Mouse (Mus musculus): ENCODE results near the gene Ppcdc.

Ppcdc gene

GRCm38 (mm10) chr9:57439522-57440295, at the start of gene Ppcdc:
TSS of gene Ppcdc (minus strand) at chr9:57440124.
- peak; percentile 90 for DNase-seq (ENCODE audit: low read depth, low spot score)

GRCm38 (mm10) chr9:57487807-57488206, 47.9 kb upstream of the Ppcdc start:
- DNase-seq (ENCODE audit: low read depth, low spot score): no peak

GRCm38 (mm10) chr9:57485774-57486173, 45.9 kb upstream of the Ppcdc start:
- peak; percentile 75 for DNase-seq (ENCODE audit: low read depth, low spot score)

GRCm38 (mm10) chr9:57468914-57469313, 29.0 kb upstream of the Ppcdc start:
- DNase-seq (ENCODE audit: low read depth, low spot score): no peak

GRCm38 (mm10) chr9:57467896-57468549, 28.1 kb upstream of the Ppcdc start, which contains the start of gene Scamp5:
TSS of gene Scamp5 (minus strand) at chr9:57468060.
- DNase-seq (ENCODE audit: low read depth, low spot score): peak; percentile 83

GRCm38 (mm10) chr9:57467271-57467771, 27.4 kb upstream of the Ppcdc start:
- DNase-seq (ENCODE audit: low read depth, low spot score): no peak

- DNase-seq (ENCODE audit: low read depth, low spot score): no peak
Measured at GRCm38 (mm10) chr9:57466101-57466500, 26.2 kb upstream of the Ppcdc start.

- DNase-seq (ENCODE audit: low read depth, low spot score): no peak
Measured at GRCm38 (mm10) chr9:57462866-57463265, 22.9 kb upstream of the Ppcdc start.

GRCm38 (mm10) chr9:57459707-57460106, 19.8 kb upstream of the Ppcdc start:
- DNase-seq (ENCODE audit: low read depth, low spot score): no peak

- no peak for DNase-seq (ENCODE audit: low read depth, low spot score)
Measured at GRCm38 (mm10) chr9:57453516-57453915, 13.6 kb upstream of the Ppcdc start.

GRCm38 (mm10) chr9:57452624-57453462, 12.9 kb upstream of the Ppcdc start:
- DNase-seq (ENCODE audit: low read depth, low spot score): no peak

GRCm38 (mm10) chr9:57449715-57450114, 9.8 kb upstream of the Ppcdc start:
- no peak for DNase-seq (ENCODE audit: low read depth, low spot score)

- DNase-seq (ENCODE audit: low read depth, low spot score): no peak
Measured at GRCm38 (mm10) chr9:57440620-57441019, 696 bp upstream of the Ppcdc start.

- no peak for DNase-seq (ENCODE audit: low read depth, low spot score)
Measured at GRCm38 (mm10) chr9:57439083-57439482, 841 bp downstream of the Ppcdc start.

GRCm38 (mm10) chr9:57437896-57438614, 1.9 kb downstream of the Ppcdc start:
- DNase-seq (ENCODE audit: low read depth, low spot score): no peak

GRCm38 (mm10) chr9:57436166-57436565, 3.8 kb downstream of the Ppcdc start:
- no peak for DNase-seq (ENCODE audit: low read depth, low spot score)

GRCm38 (mm10) chr9:57434405-57435165, 5.3 kb downstream of the Ppcdc start:
- no peak for DNase-seq (ENCODE audit: low read depth, low spot score)

GRCm38 (mm10) chr9:57433097-57434032, 6.6 kb downstream of the Ppcdc start:
- DNase-seq (ENCODE audit: low read depth, low spot score): peak; percentile 58

GRCm38 (mm10) chr9:57432480-57432879, 7.4 kb downstream of the Ppcdc start:
- DNase-seq (ENCODE audit: low read depth, low spot score): no peak
